Mouse (Mus musculus): ENCODE data around the gene Otud6a.
"Not testable (repeated sequence)": the region's sequence is repeated elsewhere in the genome, so short reads cannot be mapped to it uniquely, and the experiment has no call there.

Otud6a gene

GRCm38 (mm10) chrX:100428693-100429092, at the start of gene Otud6a:
Gene Otud6a, plus strand, starts transcription at chrX:100429013.
- no peak for DNase-seq (ENCODE audit: low spot score)

- DNase-seq (ENCODE audit: low spot score) = no peak
These were observed 38.9 kb upstream of the Otud6a start for GRCm38 (mm10) chrX:100389887-100390286.

- peak; percentile 9 for DNase-seq (ENCODE audit: low spot score)
These were observed 36.5 kb upstream of the Otud6a start for GRCm38 (mm10) chrX:100392304-100392703.

GRCm38 (mm10) chrX:100394223-100394861, 34.5 kb upstream of the Otud6a start:
- DNase-seq (ENCODE audit: low spot score) = no peak

- no peak for DNase-seq (ENCODE audit: low spot score)
These were observed 33.8 kb upstream of the Otud6a start for GRCm38 (mm10) chrX:100395026-100395425.

- DNase-seq (ENCODE audit: low spot score) = no peak
These were observed 27.9 kb upstream of the Otud6a start for GRCm38 (mm10) chrX:100400900-100401299.

GRCm38 (mm10) chrX:100401657-100402056, 27.2 kb upstream of the Otud6a start:
- DNase-seq (ENCODE audit: low spot score) = no peak

GRCm38 (mm10) chrX:100409245-100409644, 19.6 kb upstream of the Otud6a start:
- DNase-seq (ENCODE audit: low spot score) = no peak

- no peak for DNase-seq (ENCODE audit: low spot score)
These were observed 3.5 kb downstream of the Otud6a start for GRCm38 (mm10) chrX:100432311-100432710.

GRCm38 (mm10) chrX:100442617-100443016, 13.8 kb downstream of the Otud6a start, which contains the start of gene Awat2:
Gene Awat2, minus strand, starts transcription at chrX:100442717.
- DNase-seq (ENCODE audit: low spot score) = not testable (repeated sequence)

GRCm38 (mm10) chrX:100443532-100443931, 14.7 kb downstream of the Otud6a start:
- no peak for DNase-seq (ENCODE audit: low spot score)

- no peak for DNase-seq (ENCODE audit: low spot score)
These were observed 39.2 kb downstream of the Otud6a start for GRCm38 (mm10) chrX:100468047-100468446.

GRCm38 (mm10) chrX:100470126-100470525, 41.3 kb downstream of the Otud6a start:
- DNase-seq (ENCODE audit: low spot score) = no peak

GRCm38 (mm10) chrX:100471491-100471890, 42.7 kb downstream of the Otud6a start:
- no peak for DNase-seq (ENCODE audit: low spot score)

GRCm38 (mm10) chrX:100475569-100476223, 46.9 kb downstream of the Otud6a start:
- DNase-seq (ENCODE audit: low spot score) = no peak

Measured in MN1 (cell line).